Mouse (Mus musculus) CD4-positive naive resting alpha-beta T cell, adult 76 days (primary cell): ENCODE data around the gene Apol11a. TPM values are rescaled to one million over a fixed set of nuclear protein-coding genes. Genes with fewer than 3 reads are reported as not detected.

Source experiments
- total RNA-seq: library from RNA; stranded (reverse); gene quantifications from one replicate; pipeline ENCODE4 v1.2.4, GENCODE M21; 2023

The Apol11a gene
- 2.6 TPM for total RNA-seq

GRCm38 (mm10) chr15:77507966-77508365 lies at the start of gene Apol11a:
TSS of gene Apol11a (plus strand) at chr15:77508271.

GRCm38 (mm10) chr15:77476693-77477092 lies 31.4 kb upstream of the Apol11a start, which contains the start of gene Apol10a:
TSS of gene Apol10a (plus strand) at chr15:77477047.

GRCm38 (mm10) chr15:77533216-77533615 lies 25.1 kb downstream of the Apol11a start, which contains the start of gene Apol7c:
TSS of gene Apol7c (minus strand) at chr15:77533316.

GRCm38 (mm10) chr15:77561792-77562191 lies 53.7 kb downstream of the Apol11a start, which contains the start of gene 1700025B11Rik:
TSS of gene 1700025B11Rik (minus strand) at chr15:77561892.

Other genes with a start within 250 kb of the Apol11a start
- gene Rbfox2, start 201.3 kb upstream of the Apol11a start, total RNA-seq = 0.67 TPM
- not detected for gene Apol7a, start 109.2 kb upstream of the Apol11a start, total RNA-seq
- 7.2 TPM for gene Apol9a, start 97.1 kb upstream of the Apol11a start, total RNA-seq
- gene Apol7b, start 60.8 kb upstream of the Apol11a start, total RNA-seq = 0.59 TPM
- gene Apol10a, start 31.2 kb upstream of the Apol11a start, total RNA-seq = not detected
- 1.2 TPM for gene Apol7c, start 25.0 kb downstream of the Apol11a start, total RNA-seq
- not detected for gene 1700025B11Rik, start 53.6 kb downstream of the Apol11a start, total RNA-seq
- gene Apol10b, start 87.9 kb downstream of the Apol11a start, total RNA-seq = 1.6 TPM
- gene Gm36245, start 91.0 kb downstream of the Apol11a start, total RNA-seq = not detected
- gene Apol11b, start 135.0 kb downstream of the Apol11a start, total RNA-seq = 8.4 TPM
- gene Apol7e, start 190.6 kb downstream of the Apol11a start, total RNA-seq = 53.8 TPM
- 2.6 TPM for gene Apol9b, start 220.8 kb downstream of the Apol11a start, total RNA-seq
- gene Apol8, start 248.7 kb downstream of the Apol11a start, total RNA-seq = 20.0 TPM